Mouse (Mus musculus): ENCODE measurements around the gene Dcaf6. TPM values are rescaled to one million over a fixed set of nuclear protein-coding genes. Genes with fewer than 3 reads are reported as not detected.

Dcaf6 gene
- total RNA-seq, 4 experiments from 2014 or later, result 28.5 to 40.5 (median 34.5) TPM

Other genes starting within 250 kb of the Dcaf6 start
- gene Tiprl, start 223.5 kb downstream of the Dcaf6 start, total RNA-seq (2022), result 10 to 100 TPM; 57.9 to 65.5 (median 62.0) TPM
- gene Gpr161, start 164.7 kb downstream of the Dcaf6 start, total RNA-seq (2022), result 1 to 10 TPM in 3 of 4 experiments, under 1 TPM in 1; 0.92 to 1.3 (median 1.2) TPM
- gene Mpc2, start 162 bp upstream of the Dcaf6 start, total RNA-seq (2022), result 100 to 1,000 TPM; 136 to 174 (median 148) TPM
- gene Adcy10, start 24.7 kb upstream of the Dcaf6 start, total RNA-seq (2022), result 1 to 10 TPM in 1 of 4 experiments, under 1 TPM in 3; 0.21 to 1.2 (median 0.39) TPM
- 10 to 100 TPM; 14.6 to 25.4 (median 22.3) TPM for gene Mpzl1, start 174.1 kb upstream of the Dcaf6 start, total RNA-seq (2022)
- gene Rcsd1, start 249.3 kb upstream of the Dcaf6 start, total RNA-seq (2022), result 10 to 100 TPM; 15.2 to 23.8 (median 18.2) TPM

Measured in adrenal gland, adult 8-10 months (tissue).